Mouse (Mus musculus): ENCODE measurements around the gene Steap3.

DNA sequence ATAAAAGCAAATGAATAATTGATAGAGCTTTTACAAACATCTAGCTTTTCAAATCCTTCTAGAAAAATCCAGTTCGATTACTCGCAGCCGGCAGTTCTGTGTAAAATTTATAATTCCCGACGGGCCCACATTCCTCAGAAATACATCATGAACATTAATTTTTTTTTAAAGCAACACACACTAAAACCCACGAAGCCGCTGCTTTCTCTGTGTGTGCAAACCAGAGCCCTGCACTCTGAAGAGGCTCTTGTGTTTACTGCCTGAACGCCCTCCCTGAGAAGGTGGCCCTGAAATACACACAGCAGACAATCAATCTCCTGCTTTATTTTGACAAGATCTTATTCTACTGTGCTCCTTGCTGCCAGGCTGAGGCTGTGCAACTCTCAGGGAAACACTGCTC, 14.3 kb downstream of the Steap3 start:
- TF ChIP-seq CTCF (IDR thresholded peaks at IDR 0.05; ENCODE audit: insufficient read depth, low read length) (no peak), POLR2A (IDR thresholded peaks at IDR 0.05; ENCODE audit: borderline replicate concordance, extremely low read depth, low read depth, low read length) (no peak)

Measured in lung, adult 2 months (tissue).